Mouse (Mus musculus) adrenal gland (tissue): ENCODE measurements around the gene Ano6.

Experiments used
- intact Hi-C: fragments of 180-260 bp; cut with DNase I; formaldehyde crosslinking; loops from one replicate; pipeline ENCODE4 v1.15.1; 2025

Gene Ano6

DNA sequence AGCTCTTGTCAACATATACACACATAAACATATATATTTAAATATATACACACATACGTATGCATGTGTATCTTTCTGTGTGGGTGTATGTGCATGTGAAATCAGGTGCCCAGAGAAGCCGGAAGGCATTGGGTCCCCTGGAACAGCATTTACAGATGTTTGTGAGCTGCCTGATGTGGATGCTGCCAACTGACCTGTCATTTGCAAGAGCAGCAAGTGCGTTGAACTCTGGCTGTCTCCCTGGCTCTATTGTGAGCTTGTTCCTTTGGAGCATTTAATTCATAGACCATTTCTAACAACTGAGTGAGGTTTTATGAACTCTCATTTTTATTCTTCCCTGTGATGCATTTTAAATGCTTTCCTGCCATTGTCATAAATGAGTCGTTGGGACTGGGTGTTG is 91.8 kb downstream of the Ano6 start:
- intact Hi-C loops, result loop anchor here (5.0 kb wide), 1 partner anchor 90 kb away; the partner anchor contains the start of gene Ano6

DNA sequence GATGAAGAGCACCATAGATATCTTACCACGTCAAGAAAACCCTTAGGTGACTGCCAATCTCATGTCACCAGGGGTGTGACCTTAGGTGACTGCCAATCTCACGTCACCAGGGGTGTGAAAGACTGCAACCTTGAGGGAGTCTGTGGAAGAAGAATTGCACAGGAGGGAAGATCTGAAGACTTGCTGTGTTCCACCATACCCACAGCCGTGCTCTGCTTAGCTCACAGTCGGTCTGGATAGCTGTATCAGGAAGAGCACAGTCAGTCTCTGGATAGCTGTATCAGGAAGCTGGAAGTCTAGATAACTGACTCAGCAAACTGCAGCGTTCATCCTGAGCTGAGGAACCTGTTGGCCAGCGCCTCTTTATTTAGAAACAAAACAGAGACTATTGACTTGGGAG is 92.9 kb downstream of the Ano6 start:
- intact Hi-C loops, result loop anchor here (5.0 kb wide), 1 partner anchor 91 kb away; the partner anchor contains the start of gene Ano6

DNA sequence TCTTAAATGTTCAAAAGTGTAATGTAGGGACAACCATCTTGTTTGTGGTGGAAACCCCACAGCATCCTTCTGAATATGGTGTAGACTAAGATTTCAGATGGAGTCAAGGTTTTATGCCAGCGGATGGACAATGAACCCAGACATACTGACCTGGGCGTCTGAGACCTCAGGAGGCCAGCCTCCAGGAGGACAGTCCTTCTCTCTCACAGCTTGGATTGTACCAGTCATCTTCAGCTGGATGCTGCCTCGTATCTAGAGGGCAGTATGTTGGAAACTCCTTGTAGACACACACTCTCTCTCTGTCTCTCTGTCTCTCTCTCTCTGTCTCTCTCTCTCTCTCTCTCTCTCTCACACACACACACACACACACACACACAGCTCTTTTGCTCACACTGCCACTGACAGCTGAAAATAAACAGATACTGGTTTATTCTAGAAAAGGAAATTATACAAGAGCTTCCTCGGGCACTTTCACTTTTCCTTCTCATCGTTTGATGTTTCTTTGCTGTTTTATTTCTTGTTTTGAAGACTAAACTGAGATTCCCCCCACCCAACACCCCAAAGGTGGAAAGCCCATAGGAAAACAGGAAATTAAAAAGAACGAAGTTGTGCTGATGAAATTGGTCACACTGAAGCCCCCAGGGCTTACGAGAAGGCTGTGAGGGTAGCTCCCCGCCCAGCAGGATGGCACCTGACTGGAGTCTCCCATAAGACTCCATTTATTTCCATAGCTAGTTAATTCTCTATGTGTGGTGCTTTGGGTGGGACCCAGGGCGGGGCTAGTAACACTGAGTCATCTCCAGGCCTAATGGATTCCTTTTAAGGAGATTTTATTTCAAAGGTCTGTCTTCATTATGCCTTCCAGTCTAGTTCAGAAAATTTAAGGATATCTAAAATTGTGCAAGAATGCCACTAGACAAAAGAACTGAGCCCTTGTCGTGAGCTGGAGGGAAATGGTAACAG is 94.3 kb downstream of the Ano6 start:
- intact Hi-C loops, result loop anchor here (5.0 kb wide), 1 partner anchor 93 kb away; the partner anchor contains the start of gene Ano6

DNA sequence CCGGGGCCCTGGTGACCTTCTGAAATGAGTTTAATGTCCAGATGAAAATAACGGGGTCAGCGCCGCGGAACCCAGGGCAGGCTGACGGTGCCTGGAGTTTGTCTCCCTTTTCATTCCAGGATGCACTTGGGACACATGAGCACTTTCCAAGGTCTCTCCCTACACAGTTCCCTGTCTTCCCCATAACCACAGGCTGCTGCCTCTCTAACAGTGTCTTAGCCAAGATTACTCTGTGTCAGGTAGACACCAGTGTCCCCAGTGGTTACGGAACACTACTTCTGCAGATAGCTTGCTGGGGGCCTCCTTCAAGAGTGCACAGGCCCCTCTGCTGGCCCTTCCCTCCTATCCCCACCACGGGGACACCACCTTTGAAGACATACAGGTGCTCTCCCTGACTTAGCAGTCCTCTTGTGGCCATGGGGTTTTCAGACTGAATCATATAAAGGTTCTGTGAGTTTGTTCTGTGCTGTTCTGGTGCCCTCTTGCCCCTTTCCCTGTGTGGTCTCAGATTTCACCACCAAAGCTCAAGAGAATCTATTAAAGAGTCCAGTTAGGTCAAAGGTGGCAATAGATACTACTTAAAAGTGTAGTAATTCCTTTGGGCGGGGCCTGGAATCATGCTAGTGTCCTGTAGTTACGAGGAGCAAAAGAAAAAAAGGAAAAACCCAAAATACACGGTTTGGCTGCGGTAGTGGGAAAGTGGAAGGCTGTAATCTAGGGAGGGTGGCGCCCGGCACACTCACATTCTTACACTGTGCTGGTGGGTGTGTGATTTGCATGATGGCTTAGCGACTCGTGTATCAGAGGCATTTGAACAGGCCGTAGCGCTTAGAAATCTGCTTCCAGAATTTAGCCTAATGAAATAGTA is 95.5 kb downstream of the Ano6 start:
- intact Hi-C loops, result no loop called here

DNA sequence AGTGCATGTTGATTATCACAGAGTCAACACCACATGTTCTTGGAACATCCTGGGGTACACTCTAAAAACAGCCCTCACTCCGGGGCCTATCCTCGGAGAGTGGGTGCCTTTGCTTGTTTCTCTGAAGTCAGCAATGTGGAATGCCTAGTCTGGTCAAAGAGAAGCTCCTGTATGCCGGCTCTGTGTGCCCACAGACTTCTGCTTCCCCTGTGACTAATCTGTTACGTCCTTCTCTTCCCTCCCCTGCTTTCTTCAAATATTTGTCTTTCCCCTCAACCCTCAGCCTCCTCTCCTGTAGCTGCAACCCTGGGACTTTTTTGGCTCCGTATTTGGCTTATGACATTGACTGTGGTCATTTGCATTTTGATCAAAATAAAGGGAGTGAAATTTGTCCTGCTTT is 96.7 kb downstream of the Ano6 start:
- intact Hi-C loops, result no loop called here

DNA sequence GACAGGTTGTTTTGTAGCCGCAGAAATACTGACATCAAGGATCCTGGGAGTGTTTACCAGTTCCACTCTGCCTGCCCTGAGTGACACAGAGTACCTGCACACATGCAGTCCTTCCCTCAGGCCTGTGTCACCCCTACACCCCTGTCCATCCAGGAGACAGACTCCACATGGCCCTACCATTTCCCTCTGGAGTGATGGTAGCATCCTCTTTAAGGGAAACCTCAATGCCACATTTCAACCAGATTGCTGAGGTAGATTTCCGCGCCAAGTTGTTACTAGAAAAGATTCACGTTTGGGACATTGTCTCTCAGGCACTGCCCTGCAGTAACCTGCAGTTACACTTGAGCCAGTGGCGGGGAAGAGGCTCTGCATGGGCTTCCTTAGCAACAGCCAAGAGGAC is 97.9 kb downstream of the Ano6 start:
- intact Hi-C loops, result no loop called here

DNA sequence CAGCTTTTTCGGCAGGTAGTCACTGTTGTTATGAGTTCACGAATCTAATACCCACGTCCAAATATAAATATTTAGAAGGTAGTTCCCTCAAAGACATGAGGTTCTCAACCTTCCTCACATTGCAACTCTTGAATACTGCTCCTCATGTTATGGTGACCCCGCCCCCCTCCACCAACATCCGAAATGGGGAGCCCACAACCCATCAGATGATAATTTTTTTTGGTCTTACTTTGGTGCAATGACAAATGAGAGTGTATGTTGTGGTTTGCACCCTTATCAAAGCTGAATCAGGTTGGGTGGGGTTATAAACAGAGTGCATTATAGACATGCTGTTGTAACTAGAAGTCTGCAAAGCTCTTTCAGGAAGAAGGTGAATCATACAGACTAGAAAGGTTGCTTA is 99.7 kb downstream of the Ano6 start:
- intact Hi-C loops, result no loop called here

DNA sequence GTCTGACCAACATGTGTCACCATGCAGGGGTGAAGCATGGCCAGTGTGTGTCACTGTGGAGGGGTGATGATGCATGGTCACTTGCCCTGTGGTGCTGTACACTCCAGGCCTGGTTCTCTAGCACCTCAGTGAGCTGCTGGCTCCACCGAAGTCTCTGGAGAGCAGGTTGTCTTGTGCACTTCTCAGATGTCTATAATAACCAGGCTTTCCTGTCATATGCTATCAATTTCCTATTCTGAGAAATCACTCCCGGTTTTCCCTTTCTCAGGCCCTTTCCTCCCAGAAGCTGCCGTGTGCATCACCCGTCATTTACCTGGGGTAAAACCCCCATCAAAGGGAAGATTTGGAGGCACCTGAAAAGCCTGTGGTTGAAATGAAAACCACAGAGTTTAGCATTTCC is 101.5 kb downstream of the Ano6 start:
- intact Hi-C loops, result no loop called here

DNA sequence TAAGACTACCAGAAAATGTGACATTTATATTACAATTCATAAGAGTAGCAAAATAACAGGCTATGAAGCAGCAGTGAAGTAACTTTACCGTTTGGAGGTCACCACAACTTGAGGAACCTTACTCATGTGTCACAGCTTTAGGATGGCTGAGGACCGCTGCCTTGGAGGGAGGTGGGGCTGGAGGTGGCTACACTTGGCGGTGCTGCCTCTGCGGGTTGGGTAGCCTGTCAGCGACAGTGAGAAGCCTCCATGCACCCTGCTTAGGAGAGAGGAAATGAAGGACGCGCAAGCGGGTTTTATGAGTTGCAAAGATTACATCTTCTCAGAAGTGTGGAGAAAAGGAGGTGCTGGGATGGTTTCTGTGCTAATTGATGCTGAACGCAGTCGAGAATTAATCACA is 102.3 kb downstream of the Ano6 start:
- intact Hi-C loops, result no loop called here

DNA sequence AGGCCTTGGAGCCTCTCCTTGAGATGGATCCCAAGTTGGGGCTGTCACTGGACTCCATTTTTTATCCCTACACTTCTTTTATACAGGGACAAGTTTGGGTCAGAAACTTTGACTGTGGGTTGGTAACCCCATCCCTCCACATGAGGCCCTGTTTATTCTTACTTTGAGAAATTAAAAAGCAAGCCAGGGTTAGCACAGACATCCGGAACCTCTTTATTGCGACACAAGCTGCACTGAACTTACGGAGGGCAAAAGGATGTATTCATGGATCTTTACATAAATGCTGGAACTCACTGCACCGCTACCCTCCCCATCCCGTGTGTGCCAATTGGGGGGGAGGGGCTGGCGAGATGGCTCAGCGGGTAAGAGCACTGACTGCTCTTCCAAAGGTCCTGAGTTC is 105.1 kb downstream of the Ano6 start:
- intact Hi-C loops, result no loop called here

DNA sequence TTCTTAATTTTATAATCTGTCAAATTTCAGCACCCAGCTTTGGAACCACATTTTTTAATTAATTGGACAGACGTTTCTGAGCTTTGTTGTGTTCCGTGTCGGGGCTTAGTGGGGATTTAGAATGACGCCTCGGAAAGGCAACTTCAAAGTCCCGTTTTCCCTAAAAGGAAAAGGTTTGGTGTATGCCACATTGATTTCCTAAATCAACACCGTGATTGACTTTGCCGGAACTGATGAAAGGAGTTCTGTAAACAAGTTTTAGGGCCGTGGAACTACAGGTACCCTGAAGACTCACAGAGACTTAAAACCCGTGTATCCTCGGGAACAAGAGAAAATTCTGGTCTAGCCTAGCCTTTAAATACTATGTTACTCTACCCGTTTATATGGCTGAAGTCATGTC is 107.0 kb downstream of the Ano6 start:
- intact Hi-C loops, result no loop called here

DNA sequence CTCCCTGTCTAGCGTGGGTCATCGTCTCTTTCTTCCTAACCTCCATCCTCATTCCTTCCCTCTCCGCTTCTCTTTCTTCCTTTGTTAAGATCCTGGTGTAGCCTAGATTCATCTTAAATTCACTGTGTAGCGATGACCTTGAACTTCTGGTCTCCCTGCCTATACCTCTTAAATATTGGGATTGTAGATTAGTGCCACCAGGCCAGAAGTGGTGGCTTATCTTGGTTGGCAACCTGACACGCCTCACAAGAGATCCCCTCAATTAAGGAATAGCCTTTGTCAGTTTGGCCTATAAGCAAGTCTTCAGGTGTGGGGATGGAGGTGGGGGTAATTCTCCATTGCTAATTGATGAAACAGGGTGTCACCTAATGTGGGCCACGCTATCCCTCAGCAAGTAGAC is 107.8 kb downstream of the Ano6 start:
- intact Hi-C loops, result no loop called here

DNA sequence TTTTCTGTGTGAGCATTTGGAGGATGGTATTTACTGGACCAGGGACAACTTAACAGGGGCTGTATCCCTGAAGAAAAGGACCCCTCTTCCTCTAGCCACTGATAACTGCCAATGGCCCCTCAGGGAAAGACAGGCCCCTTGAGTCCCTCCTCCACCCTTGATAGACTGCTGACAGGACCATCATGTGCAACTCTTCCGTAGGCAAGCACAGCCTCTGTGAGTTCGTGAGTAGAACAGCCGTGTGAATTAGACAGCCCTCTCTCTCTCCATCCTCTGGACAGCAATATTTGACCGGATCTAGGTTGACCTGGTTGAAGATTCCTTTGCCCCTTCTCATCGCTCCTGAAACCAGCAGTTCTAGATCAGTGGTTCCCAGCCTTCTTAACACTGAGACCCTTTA is 111.8 kb downstream of the Ano6 start:
- intact Hi-C loops, result no loop called here

DNA sequence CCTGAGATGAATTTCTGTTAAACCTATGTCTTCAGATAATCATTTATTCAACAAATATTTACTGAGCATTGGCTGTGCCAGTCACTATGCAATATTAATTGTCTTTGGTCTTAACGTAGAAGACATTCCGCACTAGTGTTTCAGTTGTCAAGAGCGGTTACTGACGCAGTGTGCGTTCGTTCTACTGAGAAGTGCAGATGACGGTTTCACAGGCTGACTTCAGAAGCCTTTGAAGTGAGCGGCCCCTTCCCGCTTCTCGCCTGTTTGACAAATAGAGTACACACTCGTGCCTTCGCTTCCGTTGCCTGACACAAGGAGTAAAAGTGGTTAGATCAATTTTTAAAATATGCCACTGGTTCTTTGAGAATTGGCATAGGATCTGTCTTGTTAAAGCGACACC is 113.6 kb downstream of the Ano6 start:
- intact Hi-C loops, result no loop called here

DNA sequence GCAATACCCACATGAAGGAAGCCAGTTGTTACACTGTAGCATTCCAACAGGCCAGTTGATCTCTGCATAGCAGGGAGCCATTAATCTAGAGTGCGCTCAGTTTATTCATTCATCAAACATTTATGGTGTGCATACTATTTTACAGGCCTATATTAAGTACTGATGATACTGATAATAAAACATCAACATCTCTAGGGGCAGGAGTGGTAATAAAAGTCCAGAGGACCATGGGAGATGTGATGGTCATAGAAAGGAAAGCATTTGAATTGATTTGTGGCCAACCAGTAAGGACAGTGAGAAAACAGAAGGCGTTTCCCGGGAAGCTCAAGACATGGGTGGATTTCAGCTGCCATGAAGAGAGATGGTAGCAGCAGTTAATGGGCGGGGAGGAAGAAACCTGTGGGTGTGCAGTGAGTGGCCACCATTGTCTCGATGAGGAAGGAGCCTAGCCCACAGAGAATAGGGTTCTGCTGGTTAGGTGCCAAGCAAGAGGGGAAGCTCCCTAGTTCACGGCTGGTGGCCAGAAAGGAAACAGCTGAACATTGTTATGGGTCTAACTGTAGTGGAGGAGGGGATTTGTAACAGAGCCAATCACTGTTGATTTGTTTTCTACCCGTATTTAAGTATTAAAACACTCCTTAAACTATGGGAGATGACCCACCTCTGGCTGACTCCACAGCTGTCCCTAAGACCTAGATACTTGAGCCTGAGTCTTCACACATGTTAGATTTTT is 115.5 kb downstream of the Ano6 start:
- intact Hi-C loops, result no loop called here

DNA sequence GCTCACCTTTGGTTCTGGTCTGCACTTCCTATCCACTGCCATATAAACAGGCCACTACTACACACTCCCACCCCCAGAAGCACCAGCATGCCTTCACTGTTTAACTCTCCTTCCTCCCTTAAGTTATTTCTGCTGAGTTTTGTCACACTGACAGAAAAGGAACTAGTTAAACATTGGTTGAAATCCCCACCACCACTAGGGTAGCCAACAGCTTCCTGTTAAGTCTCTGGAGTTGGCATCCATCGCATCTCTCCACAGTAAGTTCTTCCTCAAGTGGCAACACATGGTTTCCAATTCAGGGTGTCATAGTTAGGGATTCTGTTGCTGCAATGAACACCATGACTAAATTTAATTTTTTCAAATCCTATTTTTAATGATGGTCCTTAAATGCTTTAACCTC is 116.2 kb downstream of the Ano6 start:
- intact Hi-C loops, result no loop called here

DNA sequence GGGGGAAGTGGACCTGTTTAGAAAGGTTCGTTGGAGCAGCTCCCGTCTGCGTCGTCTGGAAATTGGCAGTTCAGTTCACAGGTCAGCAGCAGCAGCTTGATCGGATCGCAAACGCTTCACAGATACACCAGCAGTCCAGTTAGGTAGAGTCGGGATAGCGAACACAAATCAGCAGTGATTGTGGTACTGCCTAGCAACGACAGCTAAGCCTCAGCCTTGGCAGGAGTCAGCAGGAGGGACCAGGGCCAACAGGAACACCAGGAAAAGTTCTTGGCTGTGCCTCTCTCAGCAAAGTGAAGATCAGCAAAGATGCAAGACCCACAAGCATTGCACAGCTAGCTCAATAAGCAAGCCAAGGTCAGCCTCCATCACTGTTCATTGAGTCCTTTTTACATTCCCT is 116.7 kb downstream of the Ano6 start:
- intact Hi-C loops, result no loop called here

DNA sequence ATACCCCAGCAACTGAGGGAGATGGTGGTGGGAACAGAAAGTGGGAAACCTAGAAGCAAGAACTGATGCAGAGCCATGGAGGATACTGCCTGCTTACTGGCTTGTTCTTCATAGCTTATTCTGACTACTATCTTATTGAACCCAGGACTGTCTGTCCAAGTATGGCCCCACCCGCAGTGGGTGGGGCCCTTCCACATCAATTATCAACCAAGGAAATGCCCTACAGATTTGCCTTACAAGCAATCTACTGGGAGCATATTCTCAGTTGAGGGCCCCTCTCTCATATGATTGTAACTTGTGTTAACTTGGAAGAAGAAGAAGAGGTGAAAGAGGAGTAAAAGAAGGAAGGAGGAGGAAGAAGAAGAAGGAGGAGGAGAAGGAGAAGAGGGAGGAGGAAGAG is 117.3 kb downstream of the Ano6 start:
- intact Hi-C loops, result no loop called here

DNA sequence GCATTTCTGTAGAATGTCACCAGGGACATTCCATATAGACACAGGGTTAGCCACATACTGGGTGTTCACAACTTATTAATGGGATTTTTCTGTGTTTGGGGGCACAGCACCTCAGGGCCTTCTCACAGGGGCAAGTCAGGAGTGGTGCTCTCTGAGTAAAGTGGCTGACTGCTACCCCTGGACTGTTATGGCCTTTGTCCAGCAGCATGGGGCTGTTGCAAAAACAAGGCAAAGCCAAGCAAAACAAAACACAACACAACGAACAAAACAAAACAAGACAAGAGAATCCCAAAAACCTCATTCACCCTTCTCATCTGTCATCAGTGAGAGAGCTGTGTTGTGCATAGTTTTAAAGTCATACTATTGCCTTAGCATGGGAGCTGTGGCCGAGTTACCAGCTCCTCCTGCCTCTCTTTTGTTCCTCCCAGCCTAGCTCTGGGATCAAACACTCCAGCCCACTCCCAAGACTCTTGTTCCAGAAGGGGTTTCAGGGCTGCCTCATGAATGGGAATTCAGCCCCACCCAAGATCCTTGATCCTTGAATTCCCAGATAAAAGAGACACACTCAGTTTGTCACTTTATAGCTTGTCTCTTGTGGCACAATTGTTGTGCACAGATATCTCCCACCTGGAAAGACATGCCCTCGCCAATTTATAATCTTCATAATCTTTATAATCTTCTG is 119.6 kb downstream of the Ano6 start:
- intact Hi-C loops, result no loop called here

DNA sequence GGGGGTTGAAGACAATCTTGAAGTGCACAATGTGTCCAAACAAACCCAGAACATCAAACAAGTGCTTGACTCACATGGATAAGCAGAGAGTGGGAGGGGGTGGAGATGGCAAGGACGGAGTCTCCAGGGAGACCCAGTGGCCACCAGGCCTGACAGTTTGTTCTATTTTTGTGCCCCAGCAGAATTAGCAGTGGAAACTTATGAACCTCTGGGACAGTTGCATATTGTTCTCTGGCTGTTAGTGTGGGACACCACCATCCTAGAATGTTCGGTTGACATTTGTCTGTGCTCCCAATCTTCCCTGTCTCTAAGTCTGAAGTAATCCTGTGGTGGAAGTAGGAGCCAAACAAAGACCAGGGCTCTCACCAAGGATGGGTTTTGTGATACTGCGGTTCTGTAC is 124.3 kb downstream of the Ano6 start:
- intact Hi-C loops, result no loop called here

DNA sequence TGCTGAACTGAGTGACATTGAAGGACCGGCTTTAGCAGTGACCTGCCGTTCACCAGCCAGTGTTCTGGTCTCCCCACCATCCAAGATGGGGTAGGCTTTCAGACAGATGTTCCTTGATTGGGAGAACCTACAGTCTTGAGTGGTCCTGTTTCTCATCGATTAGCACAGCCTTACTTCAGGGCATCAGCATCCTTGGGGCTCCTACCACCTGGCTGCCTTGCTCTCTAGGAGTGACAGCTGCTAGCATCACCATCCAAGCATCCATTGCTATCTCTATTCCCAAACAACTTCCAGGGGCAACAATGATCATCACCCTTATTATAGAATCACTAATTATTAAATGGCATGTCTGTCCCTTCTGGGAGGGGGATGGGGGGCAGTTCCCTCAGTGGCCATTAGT is 124.8 kb downstream of the Ano6 start:
- intact Hi-C loops, result no loop called here
